Mouse (Mus musculus) midbrain, embryonic 13.5 days (tissue): Measurements from ENCODE around the gene Casc3. TPM values are rescaled to one million over a fixed set of nuclear protein-coding genes. Genes with fewer than 3 reads are reported as not detected.

ENCODE experiments used
- ATAC-seq: fragments of 200-750 bp; cut with Nextera tagmentation; 2 replicates; pipeline ENCODE4 v1.8.0; 2017; ENCODE audit warnings: mild to moderate bottlenecking, moderate TSS enrichment, moderate library complexity
- H3K27ac ChIP-seq: fragments of 300-500 bp; sonication (generic); 2 replicates; pipeline ENCODE4 v1.5.1; 2015; ENCODE audit warnings: inconsistent platforms, mild to moderate bottlenecking, moderate library complexity
- H3K27me3 ChIP-seq: fragments of 300-500 bp; sonication (generic); 2 replicates; pipeline ENCODE4 v1.6.1; 2015; ENCODE audit warnings: mild to moderate bottlenecking, inconsistent platforms
- H3K36me3 ChIP-seq: fragments of 300-500 bp; sonication (generic); 2 replicates; pipeline ENCODE4 v1.6.1; 2015; ENCODE audit warnings: mild to moderate bottlenecking, inconsistent platforms
- H3K4me1 ChIP-seq: fragments of 300-500 bp; sonication (generic); replicated peaks from 2 replicates; pipeline ENCODE4 v1.6.1; 2015; ENCODE audit warnings: inconsistent platforms
- H3K4me2 ChIP-seq: fragments of 300-500 bp; sonication (generic); replicated peaks from 2 replicates; pipeline ENCODE4 v1.6.1; 2015; ENCODE audit warnings: moderate library complexity, mild to moderate bottlenecking, inconsistent platforms
- H3K4me3 ChIP-seq: fragments of 300-500 bp; sonication (generic); replicated peaks from 2 replicates; pipeline ENCODE4 v1.5.1; 2015; ENCODE audit warnings: mild to moderate bottlenecking, inconsistent platforms
- H3K9ac ChIP-seq: fragments of 300-500 bp; sonication (generic); replicated peaks from 2 replicates; pipeline ENCODE4 v1.6.1; 2015; ENCODE audit warnings: mild to moderate bottlenecking, inconsistent platforms
- H3K9me3 ChIP-seq: fragments of 300-500 bp; sonication (generic); 2 replicates; pipeline ENCODE4 v1.6.1; 2016; ENCODE audit warnings: mild to moderate bottlenecking, inconsistent platforms
- WGBS: fragments of 180-500 bp; shearing (Covaris S2); methylation state at CpG from one replicate; pipeline ENCODE4 v1.1.7; 2015; 5-methylcytosine and 5-hydroxymethylcytosine counted together
- polyA plus RNA-seq: library from polyadenylated mRNA; unstranded; fragments of >200 nt; fragmentation: Nextera tagmentation; extraction: Ambion mirVana; gene quantifications from 2 replicates; pipeline ENCODE4 v1.2.1, GENCODE M21; 2015

The Casc3 gene
- polyA plus RNA-seq, 1 experiment from 2014 or later, result 57.6 TPM

- H3K36me3 ChIP-seq, result peaks cover 13% of the 10 kb centered on the region
Observed at GRCm38 (mm10) chr11:98775348-98776051, 29.2 kb upstream of the Casc3 start.

GRCm38 (mm10) chr11:98776052-98776764 lies 28.5 kb upstream of the Casc3 start:
- Histone ChIP-seq H3K36me3 (peaks cover 7% of the 10 kb centered on the region), H3K9ac (0 out of 2 replicates have a peak overlapping the region, but pooled peaks have one; percentile 48), H3K4me3 (no peak overlapping the region), H3K4me2 (peak overlapping the region; percentile 78), H3K27ac (peak overlapping the region; percentile 40), H3K27me3 (no peaks in the 10 kb centered on the region), H3K4me1 (peaks cover 49% of the 10 kb centered on the region), H3K9me3 (no peaks in the 10 kb centered on the region)
- WGBS, result 51% methylated on average over 12 of the region's 12 CpGs
- ATAC-seq, result no peak

More at GRCm38 (mm10) chr11:98775348-98776051, 29.2 kb upstream of the Casc3 start:
- peak; percentile 89; the same call in 1 of the 2 replicates for ATAC-seq
- peak overlapping the region; percentile 40 for H3K27ac ChIP-seq
- no peaks in the 10 kb centered on the region for H3K27me3 ChIP-seq
- H3K4me2 ChIP-seq, result peak overlapping the region; percentile 78
- H3K4me1 ChIP-seq, result peaks cover 49% of the 10 kb centered on the region
- peak overlapping the region; percentile 50 for H3K9ac ChIP-seq
- H3K9me3 ChIP-seq, result no peaks in the 10 kb centered on the region
- H3K4me3 ChIP-seq, result peak overlapping the region; percentile 40
- 9% methylated on average over 15 of the region's 15 CpGs for WGBS

- H3K4me2 ChIP-seq, result no peak overlapping the region
- H3K4me3 ChIP-seq, result no peak overlapping the region
- peak overlapping the region; percentile 55 for H3K9ac ChIP-seq
- no peaks in the 10 kb centered on the region for H3K36me3 ChIP-seq
- H3K27me3 ChIP-seq, result no peaks in the 10 kb centered on the region
- H3K4me1 ChIP-seq, result peaks cover 54% of the 10 kb centered on the region
- peak overlapping the region; percentile 61 for H3K27ac ChIP-seq
- H3K9me3 ChIP-seq, result no peaks in the 10 kb centered on the region
- 12% methylated on average over 9 of the region's 9 CpGs for WGBS
- ATAC-seq, result no peak
Observed at GRCm38 (mm10) chr11:98776843-98777590, 27.7 kb upstream of the Casc3 start.

- Histone ChIP-seq H3K4me1 (peaks cover 61% of the 10 kb centered on the region), H3K27ac (no peak overlapping the region), H3K4me3 (no peak overlapping the region), H3K4me2 (no peak overlapping the region), H3K9ac (0 out of 2 replicates have a peak overlapping the region, but pooled peaks have one; percentile 2), H3K9me3 (no peaks in the 10 kb centered on the region), H3K36me3 (no peaks in the 10 kb centered on the region), H3K27me3 (no peaks in the 10 kb centered on the region)
- ATAC-seq, result no peak
Observed at GRCm38 (mm10) chr11:98777888-98778287, 26.8 kb upstream of the Casc3 start.

- no peak for ATAC-seq
- peak overlapping the region; percentile 15; the same call in 1 of the 2 replicates for H3K9ac ChIP-seq
- WGBS, result 9% methylated on average over 13 of the region's 14 CpGs
Observed at GRCm38 (mm10) chr11:98781851-98782512, 22.7 kb upstream of the Casc3 start.

DNA sequence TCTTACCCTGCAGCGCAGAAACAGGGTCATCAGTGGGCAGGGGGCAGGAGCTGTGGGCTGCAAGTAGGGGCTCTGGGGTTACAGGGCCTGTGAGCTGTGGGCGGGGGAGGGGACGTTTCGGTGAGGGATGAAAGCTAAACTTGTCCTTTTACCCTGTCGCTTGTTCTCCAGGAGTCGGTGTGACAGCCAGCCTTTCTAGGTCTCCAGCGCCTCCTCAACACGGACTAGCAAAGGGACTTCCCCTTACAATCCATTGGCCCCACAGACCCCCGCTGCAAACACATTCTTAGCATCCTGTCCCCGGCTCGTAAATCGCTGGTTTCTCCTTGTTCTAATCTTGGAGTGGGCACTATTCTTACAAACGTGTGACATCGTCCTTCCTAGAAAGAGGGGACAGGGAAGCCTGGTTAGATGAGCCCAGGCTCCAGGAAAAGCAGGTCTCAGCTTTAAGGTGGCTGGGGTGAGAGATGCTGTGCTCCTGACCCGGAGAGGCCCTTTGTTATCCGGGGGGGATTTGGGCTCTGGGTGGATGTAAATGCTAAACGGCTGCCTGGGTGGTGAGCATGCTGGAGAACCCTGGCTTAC lies 22.0 kb upstream of the Casc3 start:
- H3K4me3 ChIP-seq, result 0 out of 2 replicates have a peak overlapping the region, but pooled peaks have one; percentile 8
- H3K27me3 ChIP-seq, result no peaks in the 10 kb centered on the region
- peak overlapping the region; percentile 69 for H3K27ac ChIP-seq
- 0 out of 2 replicates have a peak, but pooled peaks have one; percentile 1 for ATAC-seq
- peak overlapping the region; percentile 15 for H3K9ac ChIP-seq
- peak overlapping the region; percentile 41 for H3K4me2 ChIP-seq
- no peaks in the 10 kb centered on the region for H3K9me3 ChIP-seq
- H3K4me1 ChIP-seq, result peaks cover 51% of the 10 kb centered on the region
- WGBS, result 1% methylated on average over 17 of the region's 17 CpGs
- H3K36me3 ChIP-seq, result no peaks in the 10 kb centered on the region

More at GRCm38 (mm10) chr11:98781851-98782512, 22.7 kb upstream of the Casc3 start:
- Histone ChIP-seq H3K36me3 (no peaks in the 10 kb centered on the region), H3K4me3 (no peak overlapping the region), H3K4me1 (peaks cover 48% of the 10 kb centered on the region), H3K9me3 (no peaks in the 10 kb centered on the region), H3K4me2 (peak overlapping the region; percentile 41; the same call in 1 of the 2 replicates), H3K27ac (peak overlapping the region; percentile 69; the same call in 1 of the 2 replicates), H3K27me3 (no peaks in the 10 kb centered on the region)

GRCm38 (mm10) chr11:98783236-98783696 lies 21.4 kb upstream of the Casc3 start:
- no peaks in the 10 kb centered on the region for H3K36me3 ChIP-seq
- no peaks in the 10 kb centered on the region for H3K9me3 ChIP-seq
- H3K27me3 ChIP-seq, result no peaks in the 10 kb centered on the region
- H3K4me2 ChIP-seq, result peak overlapping the region; percentile 41
- peak overlapping the region; percentile 15 for H3K9ac ChIP-seq
- WGBS, result under 1% methylated on average over 20 of the region's 20 CpGs
- H3K4me3 ChIP-seq, result 0 out of 2 replicates have a peak overlapping the region, but pooled peaks have one; percentile 8
- peak; percentile 34; the same call in 1 of the 2 replicates for ATAC-seq
- peak overlapping the region; percentile 69 for H3K27ac ChIP-seq
- peaks cover 54% of the 10 kb centered on the region for H3K4me1 ChIP-seq

DNA sequence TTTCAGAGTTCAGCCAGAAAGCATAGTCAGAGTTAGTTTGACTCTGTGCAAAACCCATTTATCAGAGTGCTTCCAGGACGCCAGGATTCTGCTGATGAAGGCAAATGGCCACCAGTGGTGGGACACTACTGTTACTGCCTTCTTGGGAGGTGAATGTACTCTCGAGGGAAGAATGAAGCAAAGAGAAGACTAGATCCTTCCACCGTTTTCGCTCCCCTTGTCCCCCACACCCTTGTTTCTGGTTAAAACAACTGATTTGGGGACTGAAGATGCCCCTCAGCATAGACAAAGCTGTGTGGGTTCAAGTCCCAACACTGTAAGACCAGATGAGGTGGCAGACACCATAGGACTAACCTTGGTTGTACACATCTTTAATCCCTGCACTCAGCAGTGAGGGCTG lies 20.6 kb upstream of the Casc3 start:
- Histone ChIP-seq H3K9me3 (no peaks in the 10 kb centered on the region), H3K27me3 (no peaks in the 10 kb centered on the region), H3K27ac (no peak overlapping the region), H3K36me3 (no peaks in the 10 kb centered on the region), H3K4me3 (no peak overlapping the region), H3K4me1 (peaks cover 60% of the 10 kb centered on the region), H3K4me2 (no peak overlapping the region), H3K9ac (no peak overlapping the region)
- no peak for ATAC-seq
- 71% methylated on average over 4 of the region's 4 CpGs for WGBS

DNA sequence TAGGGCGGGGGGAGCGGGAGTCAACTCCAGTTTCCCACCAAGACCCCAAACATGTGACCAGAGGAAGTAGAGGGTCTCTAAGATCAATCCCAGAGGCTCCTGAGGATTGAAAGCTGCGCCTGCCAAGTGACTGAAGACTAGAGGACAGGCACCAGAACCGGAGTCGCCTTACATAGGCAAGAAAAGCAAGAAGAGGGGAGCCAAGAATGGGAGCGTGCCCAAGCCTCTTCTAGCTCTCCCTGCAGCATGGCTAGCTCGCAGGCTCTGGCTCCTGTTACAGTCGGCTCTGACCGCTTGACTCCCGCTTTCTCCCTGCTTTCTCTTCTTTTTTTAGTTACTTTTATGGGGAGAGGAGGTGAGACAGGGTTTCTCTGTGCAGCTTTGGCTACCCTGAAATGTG lies 19.5 kb upstream of the Casc3 start:
- peaks cover 67% of the 10 kb centered on the region for H3K4me1 ChIP-seq
- peak overlapping the region; percentile 1; the same call in 1 of the 2 replicates for H3K27ac ChIP-seq
- H3K36me3 ChIP-seq, result no peaks in the 10 kb centered on the region
- 0 out of 2 replicates have a peak overlapping the region, but pooled peaks have one; percentile 34 for H3K9ac ChIP-seq
- ATAC-seq, result no peak
- H3K4me3 ChIP-seq, result no peak overlapping the region
- H3K9me3 ChIP-seq, result no peaks in the 10 kb centered on the region
- no peak overlapping the region for H3K4me2 ChIP-seq
- H3K27me3 ChIP-seq, result no peaks in the 10 kb centered on the region
- WGBS, result 66% methylated on average over 10 of the region's 10 CpGs

GRCm38 (mm10) chr11:98785772-98786281 lies 18.9 kb upstream of the Casc3 start:
- Histone ChIP-seq H3K9me3 (no peaks in the 10 kb centered on the region), H3K9ac (no peak overlapping the region; the same call in 1 of the 2 replicates), H3K4me3 (0 out of 2 replicates have a peak overlapping the region, but pooled peaks have one; percentile 11), H3K27me3 (no peaks in the 10 kb centered on the region), H3K36me3 (no peaks in the 10 kb centered on the region), H3K4me1 (peaks cover 67% of the 10 kb centered on the region), H3K4me2 (peak overlapping the region; percentile 38), H3K27ac (peak overlapping the region; percentile 69)
- ATAC-seq, result no peak
- 11% methylated on average over 12 of the region's 12 CpGs for WGBS
